Comparison of ENCODE assay signal across 20 mouse cellular contexts in the genomic region with DNA sequence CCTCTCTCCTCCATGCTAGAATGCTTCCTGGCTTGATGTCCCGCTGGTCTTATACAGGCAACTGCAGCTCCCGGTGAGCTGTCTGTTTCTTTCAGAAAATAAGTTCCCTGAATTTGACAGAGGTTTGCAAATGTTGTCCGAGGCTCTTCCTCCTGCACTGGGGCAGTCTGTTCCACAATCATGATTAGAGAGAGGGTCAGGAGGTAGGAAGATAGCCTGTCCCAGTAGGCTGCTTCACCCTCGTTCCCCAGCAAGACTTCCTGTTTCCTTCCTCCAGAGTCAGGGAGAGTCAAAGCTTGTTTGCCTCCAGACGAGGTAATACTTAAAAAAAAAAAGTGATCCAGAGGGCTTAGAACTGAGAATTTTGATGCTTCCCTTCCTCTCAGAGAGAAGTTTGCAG. TPM values are rescaled to one million over a fixed set of nuclear protein-coding genes. Genes with fewer than 3 reads are reported as not detected.
A peak's percentile ranks its signal among the peaks of the same experiment; 100 is the strongest.
DNase-seq lines count a peak whose midpoint lies in the region; ATAC-seq and TF ChIP-seq lines count a peak whose summit lies in the region.
"Had no signal": no experiment of that assay in that cellular context is flagged by ENCODE, and none has a peak within 500 bp of the region (broad histone marks: within the 10 kb centered on the region; RNA-seq: fewer than 3 reads in every experiment).

No protein-coding gene starts in this region.

- no peaks in the 10 kb centered on the region for H3K36me3 ChIP-seq in heart, embryonic 10.5 days
- no peaks in the 10 kb centered on the region for H3K36me3 ChIP-seq in liver, adult 2 months (ENCODE audit: control insufficient read depth, insufficient read depth, low read length)
- H3K36me3 ChIP-seq in liver, embryonic 12.5 days: no peaks in the 10 kb centered on the region
- H3K36me3 ChIP-seq in midbrain, embryonic 10.5 days: no peaks in the 10 kb centered on the region
- H3K36me3 ChIP-seq in embryonic facial prominence, embryonic 10.5 days (replicated peaks): no peaks in the 10 kb centered on the region
- H3K36me3 ChIP-seq: embryonic facial prominence, embryonic 13.5 days; neural tube, embryonic 13.5 days had no signal

- ATAC-seq in liver, embryonic 12.5 days: no peak
- 0 out of 2 replicates have a peak, but pooled peaks have one; percentile 33 for ATAC-seq in granulocyte monocyte progenitor cell, adult 5-6 weeks (replicated peaks; ENCODE audit: poor library complexity, severe bottlenecking)
- ATAC-seq: Patski had no signal

- 52% methylated on average over 5 of the region's 5 CpGs for WGBS in heart, embryonic 10.5 days
- WGBS in liver, adult 2 months: 75% methylated on average over 5 of the region's 5 CpGs
- 16% methylated on average over 5 of the region's 5 CpGs for WGBS in liver, embryonic 12.5 days (ENCODE audit: insufficient replicate concordance)
- 77% methylated on average over 5 of the region's 5 CpGs for WGBS in midbrain, embryonic 10.5 days
- WGBS in embryonic facial prominence, embryonic 10.5 days: 63% methylated on average over 5 of the region's 5 CpGs

- peaks cover 9% of the 10 kb centered on the region for H3K4me1 ChIP-seq in heart, embryonic 10.5 days
- H3K4me1 ChIP-seq in liver, adult 2 months (ENCODE audit: control insufficient read depth, insufficient read depth, low read length): peaks cover 9% of the 10 kb centered on the region; the same call in 1 of the 2 replicates
- H3K4me1 ChIP-seq in liver, embryonic 12.5 days: no peaks in the 10 kb centered on the region
- H3K4me1 ChIP-seq in midbrain, embryonic 10.5 days: peaks cover 7% of the 10 kb centered on the region
- H3K4me1 ChIP-seq in embryonic facial prominence, embryonic 10.5 days: peaks cover 3% of the 10 kb centered on the region; the same call in 1 of the 2 replicates
- H3K4me1 ChIP-seq: embryonic facial prominence, embryonic 13.5 days; neural tube, embryonic 13.5 days had no signal

- DNase-seq in heart, embryonic 10.5 days (ENCODE audit: low spot score): no peak
- no peak for DNase-seq in heart, postnatal 36 days
- DNase-seq in liver, adult 2 months (ENCODE audit: extremely low read depth, low read depth, low spot score): no peak
- DNase-seq in kidney, postnatal 14 days: peak; percentile 45
- DNase-seq in midbrain, embryonic 10.5 days (ENCODE audit: low spot score): no peak
- no peak for DNase-seq in embryonic facial prominence, embryonic 10.5 days (ENCODE audit: low spot score)
- DNase-seq: B cell, adult 2 months; cerebellum, adult 11 months; cerebellum, postnatal 36 days; right cerebral cortex, postnatal 4 days; thymus, adult 2 months had no signal

- no peak overlapping the region for H3K4me2 ChIP-seq in liver, embryonic 12.5 days
- H3K4me2 ChIP-seq: embryonic facial prominence, embryonic 13.5 days; hindbrain, embryonic 14.5 days; neural tube, embryonic 13.5 days had no signal

- no peak for TF ChIP-seq CTCF in liver, adult 2 months (IDR thresholded peaks at IDR 0.05; ENCODE audit: low read depth, low read length)

- no peak for TF ChIP-seq POLR2A in liver, adult 2 months (IDR thresholded peaks at IDR 0.05; ENCODE audit: extremely low read depth, insufficient read depth, low read length)

- H3K27ac ChIP-seq in heart, embryonic 10.5 days: 0 out of 2 replicates have a peak overlapping the region, but pooled peaks have one; percentile 16
- H3K27ac ChIP-seq in liver, adult 2 months (replicated peaks; ENCODE audit: insufficient read depth, low read depth, low read length): peak overlapping the region; percentile 79
- H3K27ac ChIP-seq in liver, embryonic 12.5 days: no peak overlapping the region
- H3K27ac ChIP-seq in midbrain, embryonic 10.5 days (replicated peaks): no peak overlapping the region
- no peak overlapping the region for H3K27ac ChIP-seq in embryonic facial prominence, embryonic 10.5 days (replicated peaks)
- H3K27ac ChIP-seq: embryonic facial prominence, embryonic 13.5 days; hindbrain, embryonic 14.5 days; liver, embryonic 14.5 days; neural tube, embryonic 13.5 days had no signal

- H3K4me3 ChIP-seq in heart, embryonic 10.5 days: no peak overlapping the region
- no peak overlapping the region for H3K4me3 ChIP-seq in liver, adult 2 months (ENCODE audit: insufficient read depth, low read depth, low read length)
- no peak overlapping the region for H3K4me3 ChIP-seq in liver, embryonic 12.5 days
- H3K4me3 ChIP-seq in midbrain, embryonic 10.5 days: no peak overlapping the region
- no peak overlapping the region for H3K4me3 ChIP-seq in embryonic facial prominence, embryonic 10.5 days
- H3K4me3 ChIP-seq: embryonic facial prominence, embryonic 13.5 days; megakaryocyte, embryonic 14.5 days; neural tube, embryonic 13.5 days had no signal

- intact Hi-C loops in heart, postnatal 36 days (cut with DNase I): no loop called here

- no peak overlapping the region for H3K9ac ChIP-seq in liver, adult 2 months (ENCODE audit: low read depth, low read length)
- no peak overlapping the region for H3K9ac ChIP-seq in liver, embryonic 12.5 days
- H3K9ac ChIP-seq: embryonic facial prominence, embryonic 13.5 days; hindbrain, embryonic 14.5 days; liver, embryonic 14.5 days; neural tube, embryonic 13.5 days had no signal

- H3K27me3 ChIP-seq in heart, embryonic 10.5 days (ENCODE audit: insufficient read depth, poor library complexity, severe bottlenecking): peaks cover 8% of the 10 kb centered on the region; the same call in 1 of the 2 replicates
- no peaks in the 10 kb centered on the region for H3K27me3 ChIP-seq in liver, adult 2 months (ENCODE audit: control insufficient read depth, insufficient read depth, low read length)
- no peaks in the 10 kb centered on the region; the same call in 1 of the 2 replicates for H3K27me3 ChIP-seq in liver, embryonic 12.5 days (replicated peaks)
- H3K27me3 ChIP-seq in midbrain, embryonic 10.5 days (ENCODE audit: low read depth, poor library complexity, severe bottlenecking): no peaks in the 10 kb centered on the region
- H3K27me3 ChIP-seq in embryonic facial prominence, embryonic 10.5 days (replicated peaks; ENCODE audit: low read depth, poor library complexity, severe bottlenecking): no peaks in the 10 kb centered on the region
- H3K27me3 ChIP-seq: embryonic facial prominence, embryonic 13.5 days; megakaryocyte, embryonic 14.5 days; neural tube, embryonic 13.5 days; Patski had no signal

- H3K79me2 ChIP-seq in liver, adult 2 months (ENCODE audit: control insufficient read depth, insufficient read depth, low read length): peaks cover 5% of the 10 kb centered on the region; the same call in 1 of the 2 replicates

- H3K9me3 ChIP-seq in heart, embryonic 10.5 days: no peaks in the 10 kb centered on the region
- no peaks in the 10 kb centered on the region for H3K9me3 ChIP-seq in liver, embryonic 12.5 days (replicated peaks)
- no peaks in the 10 kb centered on the region for H3K9me3 ChIP-seq in midbrain, embryonic 10.5 days (replicated peaks)
- no peaks in the 10 kb centered on the region for H3K9me3 ChIP-seq in embryonic facial prominence, embryonic 10.5 days
- H3K9me3 ChIP-seq: embryonic facial prominence, embryonic 13.5 days; neural tube, embryonic 13.5 days had no signal

RNA-seq across cellular contexts. Expression of a gene that starts 16.3 kb away (rescaled TPM):
- polyA plus RNA-seq in heart, embryonic 10.5 days (2016; fragmentation: Nextera tagmentation; extraction: Ambion mirVana): 12.6 and 19.4 TPM in 2 replicates
- 100 to 1,000 TPM; 209 to 282 TPM for total RNA-seq in heart, postnatal 36 days (2021)
- 25.8 and 29.6 TPM in 2 replicates for total RNA-seq in liver, adult 2 months (2014; rRNA removed)
- 4.7 and 6.0 TPM in 2 replicates for polyA plus RNA-seq in liver, adult 2 months (2012; rRNA removed)
- polyA plus RNA-seq in liver, embryonic 12.5 days (2016; fragmentation: Nextera tagmentation; extraction: Ambion mirVana): 5.9 and 6.5 TPM in 2 replicates
- not detected in 2 replicates for total RNA-seq in granulocyte monocyte progenitor cell, adult 5-6 weeks (2014; fragmentation: Nextera tagmentation)
- not detected in 2 replicates for total RNA-seq in granulocyte monocyte progenitor cell, adult 5-6 weeks (2017)
- polyA plus RNA-seq in midbrain, embryonic 10.5 days (2016; fragmentation: Nextera tagmentation; extraction: Ambion mirVana): 6.6 and 9.3 TPM in 2 replicates
- polyA plus RNA-seq in embryonic facial prominence, embryonic 10.5 days (2016; fragmentation: Nextera tagmentation; extraction: Ambion mirVana): 7.4 and 8.2 TPM in 2 replicates
- total RNA-seq: monocyte, adult 5-6 weeks had no signal

Comparison
In these comparisons a context has a peak if more than half of its experiments do, and no peak if none do; other contexts are left out.
1. H3K27ac ChIP-seq: peak in heart, embryonic 10.5 days (single experiment) and liver, adult 2 months (single experiment); none in liver, embryonic 12.5 days (single experiment), midbrain, embryonic 10.5 days (single experiment) and embryonic facial prominence, embryonic 10.5 days (single experiment).